ENCODE assay signal across 13 mouse cellular contexts in genomic region chr4:152568662-152569395, GRCm38 (mm10).
A peak's percentile ranks its signal among the peaks of the same experiment; 100 is the strongest.
DNase-seq lines count a peak whose midpoint lies in the region; ATAC-seq lines count a peak whose summit lies in the region.
"Had no signal": no experiment of that assay in that cellular context is flagged by ENCODE, and none has a peak within 500 bp of the region (broad histone marks: within the 10 kb centered on the region; RNA-seq: fewer than 3 reads in every experiment).

No protein-coding gene starts in this region.

- no peaks in the 10 kb centered on the region for H3K9me3 ChIP-seq in kidney, embryonic 16.5 days (ENCODE audit: low read length)
- H3K9me3 ChIP-seq in intestine, embryonic 16.5 days (ENCODE audit: control insufficient read depth, low read length) = no peaks in the 10 kb centered on the region
- H3K9me3 ChIP-seq: forebrain, embryonic 10.5 days had no signal

- H3K36me3 ChIP-seq in kidney, embryonic 16.5 days (ENCODE audit: insufficient read depth, low read length) = no peaks in the 10 kb centered on the region
- H3K36me3 ChIP-seq in intestine, embryonic 16.5 days (ENCODE audit: control insufficient read depth, insufficient read depth, low read length) = no peaks in the 10 kb centered on the region

- H3K27me3 ChIP-seq in kidney, embryonic 16.5 days (ENCODE audit: insufficient read depth, low read length) = peaks cover 15% of the 10 kb centered on the region; the same call in 1 of the 2 replicates
- H3K27me3 ChIP-seq in intestine, embryonic 16.5 days (replicated peaks; ENCODE audit: control insufficient read depth, insufficient read depth, low read length) = no peaks in the 10 kb centered on the region

- H3K4me2 ChIP-seq in kidney, embryonic 16.5 days (replicated peaks; ENCODE audit: low read depth, low read length) = peak overlapping the region; percentile 25; the same call in 1 of the 2 replicates
- 0 out of 2 replicates have a peak overlapping the region, but pooled peaks have one; percentile 12 for H3K4me2 ChIP-seq in intestine, embryonic 16.5 days (ENCODE audit: low read depth, low read length)

- no peak overlapping the region for H3K27ac ChIP-seq in kidney, embryonic 16.5 days (ENCODE audit: low read length)
- H3K27ac ChIP-seq in intestine, embryonic 16.5 days (ENCODE audit: low read length) = no peak overlapping the region
- H3K27ac ChIP-seq: forebrain, embryonic 10.5 days; gastrocnemius, adult 2 months had no signal

- H3K4me1 ChIP-seq in kidney, embryonic 16.5 days (ENCODE audit: insufficient read depth, low read length) = no peaks in the 10 kb centered on the region
- no peaks in the 10 kb centered on the region for H3K4me1 ChIP-seq in intestine, embryonic 16.5 days (ENCODE audit: control insufficient read depth, insufficient read depth, low read length)

- 0 out of 2 replicates have a peak overlapping the region, but pooled peaks have one; percentile 4 for H3K9ac ChIP-seq in kidney, embryonic 16.5 days (replicated peaks; ENCODE audit: low read length)
- H3K9ac ChIP-seq in intestine, embryonic 16.5 days (ENCODE audit: low read depth, low read length) = no peak overlapping the region

- DNase-seq in kidney, postnatal 10 days = no peak
- peak; percentile 26 to 27 for DNase-seq in right cerebral cortex, adult 2 months (ENCODE audit: low spot score in 2 of 2)
- DNase-seq in right cerebral cortex, postnatal 10 days (ENCODE audit: low spot score in 2 of 2) = no peak
- no peak for DNase-seq in urinary bladder, postnatal 4 days (ENCODE audit: low spot score in 2 of 2)
- no peak for DNase-seq in urinary bladder, postnatal 10 days (ENCODE audit: low spot score)
- DNase-seq: cerebellum, postnatal 14 days; gastrocnemius, adult 2 months; kidney, adult 2 months; lung, postnatal 36 days; thymus, postnatal 4 days had no signal

- H3K4me3 ChIP-seq in kidney, embryonic 16.5 days (ENCODE audit: low read length) = no peak overlapping the region
- no peak overlapping the region for H3K4me3 ChIP-seq in intestine, embryonic 16.5 days (ENCODE audit: low read length)
- H3K4me3 ChIP-seq: forebrain, embryonic 10.5 days; gastrocnemius, adult 2 months had no signal

- ATAC-seq in kidney, embryonic 16.5 days (ENCODE audit: low FRiP score, low TSS enrichment) = no peak
- ATAC-seq in intestine, embryonic 16.5 days = no peak

- 21% methylated on average over 23 of the region's 23 CpGs for WGBS in kidney, embryonic 16.5 days
- 41% methylated on average over 23 of the region's 23 CpGs for WGBS in intestine, embryonic 16.5 days

Comparison
In these comparisons a context has a peak if more than half of its experiments do, and no peak if none do; other contexts are left out.
1. DNase-seq: peak in right cerebral cortex, adult 2 months (2 of 2); none in kidney, postnatal 10 days (single experiment), right cerebral cortex, postnatal 10 days (0 of 2), urinary bladder, postnatal 4 days (0 of 2) and urinary bladder, postnatal 10 days (single experiment).